Mouse (Mus musculus) heart, embryonic 14.5 days (tissue): ENCODE data around the gene Cfap298. TPM values are rescaled to one million over a fixed set of nuclear protein-coding genes. Genes with fewer than 3 reads are reported as not detected.

Experiments used
- ATAC-seq: fragments of 200-750 bp; cut with Nextera tagmentation; 2 replicates; pipeline ENCODE4 v1.8.0; 2017; ENCODE audit warnings: low read depth, moderate TSS enrichment; ENCODE audit not compliant: insufficient number of reproducible peaks, insufficient read depth, low FRiP score
- H3K27ac ChIP-seq, 2 experiments: fragments of 200-500 bp in 1 of 2; fragments of 300-500 bp in 1 of 2; sonication (generic) in 1 of 2; replicated peaks in 1 of 2; 2 replicates each; pipeline ENCODE4 v1.5.1; 2012 to 2014; ENCODE audit warnings: low read depth in 2 of 2, low read length in 2 of 2, control low read depth in 1 of 2, mild to moderate bottlenecking in 1 of 2, mixed read lengths in 1 of 2; ENCODE audit not compliant: control insufficient read depth in 1 of 2, insufficient read depth in 1 of 2
- H3K27me3 ChIP-seq: fragments of 300-500 bp; sonication (generic); 2 replicates; pipeline ENCODE4 v1.6.1; 2014; ENCODE audit warnings: mild to moderate bottlenecking, low read length, control low read depth; ENCODE audit not compliant: control insufficient read depth, insufficient read depth
- H3K36me3 ChIP-seq: fragments of 300-500 bp; sonication (generic); 2 replicates; pipeline ENCODE4 v1.6.1; 2014; ENCODE audit warnings: mild to moderate bottlenecking, control low read depth, low read length, mixed read lengths; ENCODE audit not compliant: control insufficient read depth, insufficient read depth
- H3K4me1 ChIP-seq, 2 experiments: fragments of 200-500 bp in 1 of 2; fragments of 300-500 bp in 1 of 2; sonication (generic) in 1 of 2; 2 replicates each; pipeline ENCODE4 v1.6.1; 2012 to 2014; ENCODE audit warnings: low read length in 2 of 2, control low read depth in 1 of 2, mixed read lengths in 1 of 2; ENCODE audit not compliant: control insufficient read depth in 2 of 2, insufficient read depth in 2 of 2
- H3K4me2 ChIP-seq: fragments of 300-500 bp; sonication (generic); 2 replicates; pipeline ENCODE4 v1.6.1; 2014; ENCODE audit warnings: mild to moderate bottlenecking, low read length
- H3K4me3 ChIP-seq, 2 experiments: fragments of 200-500 bp in 1 of 2; fragments of 300-500 bp in 1 of 2; sonication (generic) in 1 of 2; 2 replicates each; pipeline ENCODE4 v1.5.1; 2012 to 2014; ENCODE audit warnings: low read length in 2 of 2, mild to moderate bottlenecking in 2 of 2, control low read depth in 1 of 2, low read depth in 1 of 2, moderate library complexity in 1 of 2; ENCODE audit not compliant: control insufficient read depth in 1 of 2, insufficient read depth in 1 of 2
- H3K9ac ChIP-seq: fragments of 300-500 bp; sonication (generic); 2 replicates; pipeline ENCODE4 v1.6.1; 2014; ENCODE audit warnings: mild to moderate bottlenecking, low read length
- H3K9me3 ChIP-seq: fragments of 300-500 bp; sonication (generic); 2 replicates; pipeline ENCODE4 v1.6.1; 2016; ENCODE audit warnings: low read length, control low read depth; ENCODE audit not compliant: control insufficient read depth
- WGBS: fragments of 180-500 bp; shearing (Covaris S2); extraction: QIAGEN DNeasy Blood & Tissue Kit; methylation state at CpG from one replicate; pipeline ENCODE4 v1.1.7; 2014; 5-methylcytosine and 5-hydroxymethylcytosine counted together
- polyA plus RNA-seq: library from polyadenylated mRNA; unstranded; fragments of >200 nt; fragmentation: Nextera tagmentation; extraction: Ambion mirVana; gene quantifications from 2 replicates; pipeline ENCODE4 v1.2.1, GENCODE M21; 2014

The Cfap298 gene
- polyA plus RNA-seq, 1 experiment from 2014 or later: 36.6 TPM

- Histone ChIP-seq H3K27me3 (no peaks in the 10 kb centered on the region), H3K4me2 (peak overlapping the region; percentile 71), H3K27ac (peak overlapping the region; percentile 76 to 86; a peak in 3 of 4 replicates), H3K9ac (peak overlapping the region; percentile 83), H3K9me3 (no peaks in the 10 kb centered on the region), H3K4me1 (peaks cover 2 to 3% of the 10 kb centered on the region in 2 experiments; a peak in 1 of 4 replicates), H3K4me3 (peak overlapping the region; percentile 86), H3K36me3 (peaks cover 34% of the 10 kb centered on the region)
- no peak for ATAC-seq
- WGBS: 30% methylated on average over 13 of the region's 13 CpGs
These were observed 1.3 kb downstream of the Cfap298 start for GRCm38 (mm10) chr16:90933534-90934176.

- H3K27me3 ChIP-seq: no peaks in the 10 kb centered on the region
- H3K36me3 ChIP-seq: peaks cover 45% of the 10 kb centered on the region
- WGBS: 88% methylated on average over 4 of the region's 4 CpGs
- H3K4me3 ChIP-seq: no peak overlapping the region
- no peak for ATAC-seq
- no peak overlapping the region for H3K4me2 ChIP-seq
- H3K4me1 ChIP-seq: peaks cover 0 to 7% of the 10 kb centered on the region in 2 experiments; a peak in 2 of 4 replicates
- no peaks in the 10 kb centered on the region for H3K9me3 ChIP-seq
- no peak overlapping the region for H3K9ac ChIP-seq
- H3K27ac ChIP-seq: no peak overlapping the region
These were observed 7.5 kb downstream of the Cfap298 start for GRCm38 (mm10) chr16:90927446-90927845.

- Histone ChIP-seq H3K9ac (no peak overlapping the region), H3K4me3 (no peak overlapping the region), H3K4me2 (no peak overlapping the region), H3K27me3 (no peaks in the 10 kb centered on the region), H3K36me3 (peaks cover 41% of the 10 kb centered on the region), H3K9me3 (no peaks in the 10 kb centered on the region), H3K4me1 (peaks cover 0 to 7% of the 10 kb centered on the region in 2 experiments; a peak in 2 of 4 replicates), H3K27ac (no peak overlapping the region)
- 20% methylated on average over 5 of the region's 5 CpGs for WGBS
- ATAC-seq: no peak
These were observed 9.5 kb downstream of the Cfap298 start for GRCm38 (mm10) chr16:90925461-90925860.

GRCm38 (mm10) chr16:90924606-90925370 is 10.1 kb downstream of the Cfap298 start:
- no peak overlapping the region for H3K4me3 ChIP-seq
- ATAC-seq: no peak
- H3K27ac ChIP-seq: peak overlapping the region in 1 of 2 experiments; percentile 44; a peak in 2 of 4 replicates
- H3K36me3 ChIP-seq: peaks cover 37% of the 10 kb centered on the region
- no peaks in the 10 kb centered on the region for H3K9me3 ChIP-seq
- WGBS: 76% methylated on average over 13 of the region's 13 CpGs
- H3K4me2 ChIP-seq: no peak overlapping the region
- no peaks in the 10 kb centered on the region for H3K27me3 ChIP-seq
- no peak overlapping the region for H3K9ac ChIP-seq
- peaks cover 0 to 7% of the 10 kb centered on the region in 2 experiments; a peak in 2 of 4 replicates for H3K4me1 ChIP-seq

GRCm38 (mm10) chr16:90921471-90922159 is 13.3 kb downstream of the Cfap298 start:
- H3K27ac ChIP-seq: no peak overlapping the region; a peak in 1 of 4 replicates
- peak; percentile 75 for ATAC-seq
- H3K4me3 ChIP-seq: no peak overlapping the region
- H3K27me3 ChIP-seq: no peaks in the 10 kb centered on the region
- H3K9ac ChIP-seq: no peak overlapping the region
- H3K4me1 ChIP-seq: peaks cover 0 to 7% of the 10 kb centered on the region in 2 experiments; a peak in 2 of 4 replicates
- H3K36me3 ChIP-seq: peaks cover 9% of the 10 kb centered on the region
- 0 out of 2 replicates have a peak, but pooled peaks cover 5% of the 10 kb centered on the region for H3K9me3 ChIP-seq
- 22% methylated on average over 10 of the region's 10 CpGs for WGBS
- H3K4me2 ChIP-seq: no peak overlapping the region

- no peak for ATAC-seq
- H3K4me2 ChIP-seq: no peak overlapping the region
- H3K27ac ChIP-seq: no peak overlapping the region
- H3K36me3 ChIP-seq: no peaks in the 10 kb centered on the region
- no peaks in the 10 kb centered on the region for H3K27me3 ChIP-seq
- 78% methylated on average over 8 of the region's 8 CpGs for WGBS
- H3K9ac ChIP-seq: no peak overlapping the region
- peaks cover 0 to 3% of the 10 kb centered on the region in 2 experiments; a peak in 3 of 4 replicates for H3K4me1 ChIP-seq
- 0 out of 2 replicates have a peak, but pooled peaks cover 5% of the 10 kb centered on the region for H3K9me3 ChIP-seq
- no peak overlapping the region for H3K4me3 ChIP-seq
These were observed 17.8 kb downstream of the Cfap298 start for GRCm38 (mm10) chr16:90917156-90917555.

- ATAC-seq: peak; percentile 44; the same call in 1 of the 2 replicates
- Histone ChIP-seq H3K27ac (peak overlapping the region; percentile 48 to 67), H3K9me3 (0 out of 2 replicates have a peak, but pooled peaks cover 5% of the 10 kb centered on the region), H3K4me3 (no peak overlapping the region; a peak in 1 of 4 replicates), H3K36me3 (no peaks in the 10 kb centered on the region), H3K4me2 (peak overlapping the region; percentile 40), H3K9ac (peak overlapping the region; percentile 27; the same call in 1 of the 2 replicates), H3K27me3 (no peaks in the 10 kb centered on the region), H3K4me1 (peaks cover 0 to 4% of the 10 kb centered on the region in 2 experiments; a peak in 3 of 4 replicates)
- WGBS: 24% methylated on average over 12 of the region's 12 CpGs
These were observed 18.9 kb downstream of the Cfap298 start for GRCm38 (mm10) chr16:90916040-90916481.
